Mouse (Mus musculus): ENCODE measurements around the gene Gsx1.

Gene Gsx1

DNA sequence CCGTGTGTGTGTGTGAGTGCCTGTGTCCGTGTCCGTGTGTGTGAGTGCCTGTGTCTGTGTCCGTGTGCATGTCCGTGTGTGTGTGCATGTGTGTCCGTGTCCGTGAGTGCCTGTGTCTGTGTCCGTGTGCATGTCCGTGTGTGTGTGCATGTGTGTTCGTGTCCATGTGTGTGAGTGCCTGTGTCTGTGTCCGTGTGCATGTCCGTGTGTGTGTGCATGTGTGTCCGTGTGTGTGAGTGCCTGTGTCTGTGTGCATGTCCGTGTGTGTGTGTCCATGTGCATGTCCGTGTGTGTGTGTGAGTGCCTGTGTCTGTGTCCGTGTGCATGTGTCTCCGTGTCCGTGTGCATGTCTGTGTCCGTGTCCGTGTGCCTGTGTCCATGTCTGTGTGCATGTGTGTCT lies 19.4 kb downstream of the Gsx1 start:
- no peak for DNase-seq

GRCm38 (mm10) chr5:147208471-147208870 lies 20.0 kb downstream of the Gsx1 start:
- DNase-seq, result no peak

GRCm38 (mm10) chr5:147227354-147228112 lies 39.0 kb downstream of the Gsx1 start:
- DNase-seq, result peak; percentile 74

GRCm38 (mm10) chr5:147235406-147236309 lies 47.2 kb downstream of the Gsx1 start:
- no peak for DNase-seq

All from right cerebral cortex, adult 18-20 months (tissue).